Mouse (Mus musculus): ENCODE results near the gene Col1a1. TPM values are rescaled to one million over a fixed set of nuclear protein-coding genes. Genes with fewer than 3 reads are reported as not detected.
A peak's percentile ranks its signal among the peaks of the same experiment; 100 is the strongest.
"Not testable (repeated sequence)": the region's sequence is repeated elsewhere in the genome, so short reads cannot be mapped to it uniquely, and the experiment has no call there.

Gene Col1a1
- polyA plus RNA-seq, 1 experiment from 2014 or later = 2.2 TPM

GRCm38 (mm10) chr11:94952169-94952568 lies 16.1 kb downstream of the Col1a1 start:
- no peak for ATAC-seq
- no peaks in the 10 kb centered on the region for H3K27me3 ChIP-seq
- no peak for DNase-seq (ENCODE audit: low read depth, low spot score)
- no peak for TF ChIP-seq CTCF (IDR thresholded peaks at IDR 0.05)
- CTCF ChIA-PET = no interaction called here
- POLR2A ChIA-PET = no interaction called here
- in situ Hi-C loops (cut with MboI; ENCODE audit: low pct_unique_long_range_greater_than_20kb) = no loop called here

GRCm38 (mm10) chr11:94955103-94955502 lies 19.1 kb downstream of the Col1a1 start:
- DNase-seq (ENCODE audit: low read depth, low spot score) (no peak), ATAC-seq (no peak)
- in situ Hi-C loops (cut with MboI; ENCODE audit: low pct_unique_long_range_greater_than_20kb) = no loop called here
- H3K27me3 ChIP-seq = no peaks in the 10 kb centered on the region
- POLR2A ChIA-PET = interaction anchor here (1.5 kb wide), 1 partner anchor 10 kb away, joined by 4 read pairs; no protein-coding TSS in a partner anchor
- no peak for TF ChIP-seq CTCF (IDR thresholded peaks at IDR 0.05)
- CTCF ChIA-PET = no interaction called here

GRCm38 (mm10) chr11:94957693-94958064 lies 21.7 kb downstream of the Col1a1 start:
- POLR2A ChIA-PET = no interaction called here
- DNase-seq (ENCODE audit: low read depth, low spot score) (no peak), ATAC-seq (no peak)
- no peaks in the 10 kb centered on the region for H3K27me3 ChIP-seq
- in situ Hi-C loops (cut with MboI; ENCODE audit: low pct_unique_long_range_greater_than_20kb) = no loop called here
- no peak for TF ChIP-seq CTCF (IDR thresholded peaks at IDR 0.05)
- CTCF ChIA-PET = interaction anchor here (1.0 kb wide), 1 partner anchor 17 kb away, joined by 3 read pairs; no protein-coding TSS in a partner anchor

DNA sequence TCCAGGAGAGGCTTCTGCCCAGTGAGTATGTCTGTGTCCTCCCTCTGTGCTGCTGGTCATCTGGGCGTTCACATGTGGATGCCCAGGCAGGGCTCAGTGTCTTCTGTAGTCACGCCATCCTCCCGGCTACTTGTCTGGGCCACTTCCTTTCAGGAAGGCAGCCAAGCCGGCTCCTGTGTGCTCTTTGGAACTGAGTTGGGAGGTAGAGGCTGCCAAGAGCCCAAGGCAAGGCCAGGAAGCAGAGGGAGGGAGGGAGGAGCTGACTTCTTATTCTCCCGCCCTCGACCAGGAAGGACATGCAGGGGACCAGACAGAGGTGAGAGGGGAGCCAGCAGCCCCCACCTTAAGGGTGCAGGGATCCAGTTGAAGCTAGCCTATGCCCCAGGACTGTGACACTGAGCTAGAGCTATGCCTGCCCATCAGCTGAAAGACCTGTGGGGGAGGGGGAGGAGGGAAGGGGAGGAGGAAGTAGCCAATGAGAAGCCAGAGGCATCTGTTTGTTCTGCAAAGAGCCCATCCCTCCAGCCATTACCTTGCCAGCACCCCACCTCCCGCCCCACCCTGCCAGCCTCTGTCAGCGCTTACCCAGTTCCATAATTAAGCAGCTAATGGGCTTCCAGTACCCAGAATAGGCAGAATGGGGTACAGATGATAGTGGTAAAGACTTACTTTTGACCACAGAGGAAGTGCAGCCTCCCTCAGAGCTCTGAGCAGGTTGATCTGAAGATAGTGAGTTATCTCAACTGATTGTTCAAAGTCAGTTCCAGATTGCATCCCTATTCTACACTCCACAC lies 22.2 kb downstream of the Col1a1 start:
- in situ Hi-C loops (cut with MboI; ENCODE audit: low pct_unique_long_range_greater_than_20kb) = no loop called here
- no peaks in the 10 kb centered on the region for H3K27me3 ChIP-seq
- no peak for TF ChIP-seq CTCF (IDR thresholded peaks at IDR 0.05)
- POLR2A ChIA-PET = no interaction called here
- CTCF ChIA-PET = interaction anchor here (1.0 kb wide), 1 partner anchor 18 kb away, joined by 3 read pairs; no protein-coding TSS in a partner anchor
- no peak for ATAC-seq
- DNase-seq (ENCODE audit: low read depth, low spot score) = no peak

DNA sequence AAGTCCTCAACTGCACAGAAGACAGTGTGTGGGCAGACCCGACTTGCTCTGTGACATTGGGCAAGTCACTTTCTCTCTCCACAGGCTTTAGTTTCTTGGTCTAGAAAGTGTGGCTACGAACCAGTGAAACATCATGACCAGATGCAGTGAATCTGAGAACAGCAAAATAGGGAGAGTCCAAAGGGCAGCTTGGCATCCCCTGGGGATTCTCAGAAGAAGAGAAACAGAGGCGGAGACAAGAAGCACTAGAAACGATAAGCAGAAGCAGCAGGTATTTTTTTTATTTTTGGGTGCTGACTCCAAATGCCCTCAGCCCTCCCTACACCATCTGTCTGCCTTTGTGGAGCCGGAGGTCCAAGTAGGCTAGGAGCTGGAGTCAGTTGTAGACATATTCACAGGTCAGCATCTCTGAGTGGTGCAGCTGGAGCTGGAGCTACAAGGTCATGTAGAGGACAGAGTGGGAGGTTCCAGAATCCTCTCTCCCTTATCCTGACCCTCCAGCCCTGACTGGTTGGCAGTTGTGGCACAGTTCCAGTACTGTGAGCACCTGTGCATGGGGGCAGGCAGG lies 26.6 kb downstream of the Col1a1 start:
- H3K27me3 ChIP-seq = no peaks in the 10 kb centered on the region
- TF ChIP-seq CTCF (IDR thresholded peaks at IDR 0.05) = no peak
- ATAC-seq (no peak), DNase-seq (ENCODE audit: low read depth, low spot score) (no peak)
- in situ Hi-C loops (cut with MboI; ENCODE audit: low pct_unique_long_range_greater_than_20kb) = loop anchor here (5.0 kb wide), 1 partner anchor 1430 kb away; no protein-coding TSS in a partner anchor
- POLR2A ChIA-PET = interaction anchor here (0.6 kb wide), 1 partner anchor 18 kb away, joined by 3 read pairs; no protein-coding TSS in a partner anchor
- CTCF ChIA-PET = interaction anchor here (1.1 to 1.5 kb wide), 3 partner anchors 8 to 96 kb away, joined by 3 to 6 read pairs (median 5); no protein-coding TSS in a partner anchor

GRCm38 (mm10) chr11:94967419-94967818 lies 31.4 kb downstream of the Col1a1 start, which contains the start of gene Hils1:
Gene Hils1 (plus strand): TSS chr11:94967593.
- in situ Hi-C loops (cut with MboI; ENCODE audit: low pct_unique_long_range_greater_than_20kb) = no loop called here
- ChIA-PET CTCF (interaction anchor here (1.4 to 1.9 kb wide), 2 partner anchors 28 to 30 kb away, joined by 4 to 5 read pairs; no protein-coding TSS in a partner anchor), POLR2A (no interaction called here)
- H3K27me3 ChIP-seq = no peaks in the 10 kb centered on the region
- ATAC-seq (no peak), DNase-seq (ENCODE audit: low read depth, low spot score) (no peak)
- TF ChIP-seq CTCF (IDR thresholded peaks at IDR 0.05) = no peak

DNA sequence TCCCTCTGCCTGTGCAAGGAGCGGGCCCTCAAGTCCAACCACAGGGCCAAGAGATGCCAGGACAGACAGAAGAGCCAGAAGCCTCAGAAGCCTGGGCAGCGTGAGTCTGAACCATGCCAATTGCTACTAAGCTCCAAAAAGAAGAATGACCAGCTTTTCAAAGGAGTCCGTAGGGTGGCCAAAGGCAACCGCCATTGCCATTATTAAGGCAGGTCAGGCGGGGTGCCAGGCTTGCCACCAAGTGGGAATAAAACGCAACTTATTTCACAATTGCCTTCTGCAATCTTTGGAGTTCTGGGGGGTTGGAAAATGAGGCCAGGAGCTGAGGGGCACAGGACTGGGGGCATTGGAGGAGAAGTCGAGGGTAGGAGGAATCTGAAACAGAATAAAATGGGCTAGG lies 32.2 kb downstream of the Col1a1 start:
- ATAC-seq = no peak
- no peak for DNase-seq (ENCODE audit: low read depth, low spot score)
- in situ Hi-C loops (cut with MboI; ENCODE audit: low pct_unique_long_range_greater_than_20kb) = no loop called here
- H3K27me3 ChIP-seq = no peaks in the 10 kb centered on the region
- CTCF ChIA-PET = interaction anchor here (1.4 to 1.9 kb wide), 3 partner anchors 11 to 31 kb away, joined by 4 to 5 read pairs (median 5); no protein-coding TSS in a partner anchor
- no peak for TF ChIP-seq CTCF (IDR thresholded peaks at IDR 0.05)
- POLR2A ChIA-PET = no interaction called here

GRCm38 (mm10) chr11:94969709-94970108 lies 33.7 kb downstream of the Col1a1 start:
- POLR2A ChIA-PET = interaction anchor here (0.6 kb wide), 1 partner anchor 91 kb away, joined by 4 read pairs; no protein-coding TSS in a partner anchor
- in situ Hi-C loops (cut with MboI; ENCODE audit: low pct_unique_long_range_greater_than_20kb) = loop anchor here (5.0 kb wide), 1 partner anchor 32 kb away; the partner anchor contains the start of gene Col1a1
- CTCF ChIA-PET = interaction anchor here (0.9 to 3.5 kb wide), 12 partner anchors 8 to 103 kb away, joined by 3 to 23 read pairs (median 5); partner anchors contain the start of gene Ppp1r9b
- ATAC-seq; DNase-seq (ENCODE audit: low read depth, low spot score); H3K27me3 ChIP-seq: not testable (repeated sequence)

DNA sequence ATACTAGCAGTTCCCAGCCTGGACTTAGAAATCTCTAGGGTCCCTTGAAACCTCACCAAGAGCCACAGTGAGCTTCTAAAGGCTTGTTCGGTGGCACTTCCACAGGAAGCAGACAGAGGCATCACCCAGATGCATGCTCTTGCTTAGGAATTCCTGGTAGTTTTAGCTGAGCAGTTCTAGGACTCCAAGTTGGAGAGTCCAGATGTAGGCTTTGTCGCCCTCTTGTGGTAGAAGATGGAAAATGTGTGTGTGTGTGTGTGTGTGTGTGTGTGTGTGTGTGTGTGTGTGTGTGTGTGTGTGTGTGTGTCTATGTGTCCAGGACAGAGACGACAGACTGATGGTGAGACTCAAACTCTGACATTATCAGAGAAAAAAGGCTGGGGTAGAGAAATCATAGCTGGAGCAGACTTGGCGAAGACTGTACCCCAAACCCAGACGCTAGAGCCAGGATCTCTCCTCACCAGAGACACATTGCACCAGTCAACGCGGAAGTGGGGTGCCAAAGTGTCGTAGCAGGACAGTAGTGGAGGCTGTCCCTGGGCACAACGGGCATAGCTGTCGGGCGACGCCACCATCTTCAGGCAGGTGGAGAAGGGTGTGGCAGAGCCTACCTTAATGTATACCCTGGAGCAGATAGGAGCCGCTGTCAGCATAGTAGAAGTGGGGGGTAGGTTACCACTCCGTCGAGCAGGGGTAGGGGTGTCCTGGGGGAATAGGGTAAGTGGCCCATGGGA lies 34.4 kb downstream of the Col1a1 start:
- ChIA-PET POLR2A (interaction anchor here (0.6 kb wide), 1 partner anchor 92 kb away, joined by 4 read pairs; no protein-coding TSS in a partner anchor), CTCF (interaction anchor here (0.7 to 3.5 kb wide), 12 partner anchors 8 to 135 kb away, joined by 3 to 23 read pairs (median 5); partner anchors contain the start of gene Ppp1r9b)
- no peaks in the 10 kb centered on the region for H3K27me3 ChIP-seq
- TF ChIP-seq CTCF (IDR thresholded peaks at IDR 0.05) = peak; percentile 77
- DNase-seq (ENCODE audit: low read depth, low spot score) = no peak
- in situ Hi-C loops (cut with MboI; ENCODE audit: low pct_unique_long_range_greater_than_20kb) = loop anchor here (5.0 kb wide), 1 partner anchor 33 kb away; the partner anchor contains the start of gene Col1a1
- no peak for ATAC-seq
